Mouse (Mus musculus) layer of hippocampus, postnatal 14 days (tissue): ENCODE measurements around the gene Mdga1. TPM values are rescaled to one million over a fixed set of nuclear protein-coding genes. Genes with fewer than 3 reads are reported as not detected.
A peak's percentile ranks its signal among the peaks of the same experiment; 100 is the strongest.
"Not testable (repeated sequence)": the region's sequence is repeated elsewhere in the genome, so short reads cannot be mapped to it uniquely, and the experiment has no call there.

Experiments used
- DNase-seq, 2 experiments: peaks; one replicate each; pipeline ENCODE4 v3.0.0; 2021 to 2022; ENCODE audit warnings: low spot score in 2 of 2, mixed read lengths in 1 of 2
- total RNA-seq, 2 experiments: library from RNA; stranded (reverse); gene quantifications; 2 replicates each; pipeline ENCODE4 v1.2.3; 2021

Gene Mdga1
- total RNA-seq, 2 experiments from 2014 or later, result 61.1 to 68.7 TPM

DNA sequence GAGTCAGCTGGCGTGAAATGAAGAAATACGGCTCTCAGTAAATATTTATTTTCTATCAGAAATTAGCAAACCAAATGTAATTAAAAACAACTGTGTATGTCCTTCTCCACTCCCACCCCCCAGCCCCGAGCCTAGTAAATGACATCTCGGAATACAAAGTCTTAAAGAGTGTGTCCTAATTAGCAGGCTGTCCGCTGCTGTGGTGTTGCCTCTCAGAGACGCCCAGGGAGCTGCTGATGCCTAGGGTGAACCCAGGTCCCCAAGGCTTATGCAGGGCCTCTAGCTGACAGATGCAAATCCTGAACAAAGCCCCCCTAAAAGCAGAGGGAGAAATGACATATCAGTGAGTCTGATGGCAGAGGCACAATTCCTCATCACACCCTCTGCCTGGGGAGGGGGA, 155.1 kb downstream of the Mdga1 start:
- no peak for DNase-seq

DNA sequence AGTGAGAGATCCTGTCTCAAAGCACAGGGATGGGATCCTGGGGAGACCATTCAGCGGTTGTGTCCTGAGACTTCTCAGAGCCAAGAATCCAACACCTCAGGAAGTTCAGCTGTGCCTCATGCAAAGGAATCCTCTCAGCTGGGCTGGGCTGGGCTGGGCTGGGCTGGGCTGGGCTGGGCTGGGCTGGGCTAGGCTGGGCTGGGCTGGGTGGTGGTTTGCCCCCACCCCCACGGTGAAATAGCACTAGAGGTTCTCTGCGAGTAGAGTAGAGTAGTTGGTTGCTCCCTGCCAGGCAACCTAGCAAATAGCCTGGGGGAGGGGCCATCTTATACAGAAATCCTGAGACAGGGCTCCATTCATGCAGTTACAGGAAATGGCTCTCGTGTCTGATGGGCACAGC, 156.6 kb downstream of the Mdga1 start:
- DNase-seq, result no peak

DNA sequence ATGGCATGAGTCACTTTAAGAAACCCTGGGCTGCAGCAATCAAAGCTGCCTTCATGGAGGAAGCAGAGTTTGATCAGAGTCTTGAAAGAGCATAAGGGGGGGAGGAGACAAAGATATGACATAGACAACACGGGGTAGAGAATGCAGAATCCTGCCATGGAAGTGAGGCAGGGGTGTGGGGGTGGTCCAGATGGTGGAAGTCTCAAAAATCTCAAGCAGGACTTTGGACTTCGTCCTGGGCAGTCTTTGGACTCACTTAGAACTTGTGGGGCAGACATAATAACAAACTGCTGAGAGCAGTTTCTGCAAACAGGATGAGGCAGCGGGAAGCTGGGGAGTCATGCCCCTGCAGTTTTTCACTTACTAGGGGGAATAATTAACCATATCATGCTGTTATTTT, 166.3 kb downstream of the Mdga1 start:
- DNase-seq, result no peak

DNA sequence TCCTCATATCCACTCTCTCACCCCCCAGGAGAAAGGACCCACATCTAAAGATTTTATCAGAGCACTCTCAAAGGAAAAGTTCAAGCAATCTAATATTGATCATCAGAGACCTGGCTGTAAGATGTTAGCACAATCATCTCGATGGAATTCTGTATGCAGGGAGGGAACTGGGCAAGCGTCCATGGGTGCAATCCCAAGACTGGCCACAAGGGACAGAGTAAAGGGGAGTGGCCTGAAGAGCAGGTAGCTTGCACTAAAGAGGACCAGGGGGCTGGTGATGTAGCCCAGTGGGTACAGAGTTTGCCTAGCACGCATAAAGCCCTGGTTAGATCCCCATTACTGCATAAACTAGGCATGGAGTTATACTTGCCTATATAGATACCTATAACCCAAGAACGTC, 168.5 kb downstream of the Mdga1 start:
- no peak for DNase-seq

DNA sequence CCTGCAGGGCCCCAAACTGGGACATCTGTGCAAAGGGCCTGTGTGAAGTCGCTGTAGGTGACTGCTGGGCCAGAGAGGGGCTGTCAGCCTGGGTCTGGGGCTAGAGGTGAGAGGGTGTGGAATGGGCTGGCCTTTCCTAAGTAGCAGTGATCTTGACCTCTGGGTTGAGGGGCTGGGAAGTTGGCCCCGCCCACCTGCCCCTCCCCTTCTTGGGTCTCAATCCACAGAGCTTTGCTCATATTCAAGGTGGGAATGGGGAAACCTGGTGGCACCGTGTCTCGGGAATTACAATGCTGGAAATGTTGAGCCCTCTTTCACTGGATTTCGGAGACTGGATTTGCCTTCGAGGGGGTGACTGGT, 169.8 kb downstream of the Mdga1 start:
- DNase-seq, result no peak

DNA sequence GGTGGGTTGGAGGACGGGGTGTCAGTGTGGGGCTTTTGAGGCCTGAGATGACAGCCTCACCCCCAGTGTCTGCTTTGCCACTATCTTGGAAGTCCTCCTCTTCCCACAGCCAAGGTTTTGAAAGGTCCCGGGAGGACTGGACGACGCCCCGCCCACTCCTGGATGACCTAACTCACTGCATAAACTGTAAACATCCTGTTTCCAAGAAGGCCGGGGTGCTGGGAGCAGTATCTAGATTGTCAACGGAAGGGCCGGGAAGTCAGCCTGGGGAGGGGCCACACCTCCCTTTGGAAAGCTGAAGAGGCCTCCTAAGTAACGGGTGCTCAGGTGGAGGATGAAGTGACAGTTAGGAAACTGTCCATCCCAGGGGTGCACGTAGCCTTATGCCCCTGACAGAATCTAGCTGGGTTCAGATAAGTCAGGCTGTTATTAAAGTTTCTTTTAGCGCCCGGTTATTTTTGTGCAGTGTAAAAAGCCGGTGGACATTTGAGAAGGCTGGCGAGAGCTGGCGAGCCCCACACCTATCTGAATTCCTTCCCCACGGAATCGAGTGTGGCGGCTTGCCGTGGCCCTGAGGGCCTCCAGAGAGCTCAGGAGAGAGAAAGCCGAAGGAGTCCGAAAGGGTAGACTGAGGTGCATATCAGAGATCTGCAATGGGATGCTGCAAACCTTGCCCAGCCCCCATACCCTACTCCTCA, 170.3 kb downstream of the Mdga1 start:
- no peak for DNase-seq

DNA sequence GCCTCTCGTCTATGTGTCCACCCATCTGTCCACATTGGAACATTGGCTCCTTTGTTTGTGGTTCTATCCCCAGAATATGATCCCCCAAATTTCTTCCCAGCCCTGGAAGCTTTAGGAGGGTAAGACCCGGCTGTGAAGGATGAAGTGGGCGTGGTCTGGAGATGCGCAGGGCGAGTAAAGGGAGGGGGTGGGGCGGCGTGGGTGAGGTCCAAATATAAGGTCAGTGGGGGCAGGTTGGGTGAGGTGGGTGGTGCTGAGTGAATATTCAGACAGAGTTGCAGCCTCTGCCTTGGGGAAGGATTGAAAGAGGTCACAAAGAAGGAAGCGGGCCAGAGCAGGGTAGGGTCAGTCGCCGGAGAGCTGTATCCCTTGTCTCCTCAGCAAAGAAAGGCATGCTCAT, 171.7 kb downstream of the Mdga1 start:
- no peak for DNase-seq

DNA sequence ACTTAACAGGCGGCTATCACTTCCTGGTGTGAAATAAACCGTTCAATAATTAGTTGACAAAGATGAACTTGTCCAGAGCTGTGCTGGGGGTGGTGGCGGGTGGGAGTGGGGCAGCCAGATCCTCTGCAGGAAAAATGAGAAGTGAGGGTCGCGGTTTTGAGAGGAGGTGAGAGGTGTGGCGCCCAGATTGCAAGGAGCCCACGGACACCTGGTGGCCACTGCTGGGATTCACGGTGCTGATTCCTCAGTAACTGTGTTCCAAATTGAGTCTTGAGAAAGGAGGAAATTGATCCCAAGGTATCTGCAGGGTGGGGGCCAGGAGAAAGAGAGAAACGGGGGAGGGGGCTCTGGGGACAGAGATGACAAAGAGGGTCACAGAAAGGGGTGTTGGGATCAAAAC, 173.1 kb downstream of the Mdga1 start:
- DNase-seq, result no peak

DNA sequence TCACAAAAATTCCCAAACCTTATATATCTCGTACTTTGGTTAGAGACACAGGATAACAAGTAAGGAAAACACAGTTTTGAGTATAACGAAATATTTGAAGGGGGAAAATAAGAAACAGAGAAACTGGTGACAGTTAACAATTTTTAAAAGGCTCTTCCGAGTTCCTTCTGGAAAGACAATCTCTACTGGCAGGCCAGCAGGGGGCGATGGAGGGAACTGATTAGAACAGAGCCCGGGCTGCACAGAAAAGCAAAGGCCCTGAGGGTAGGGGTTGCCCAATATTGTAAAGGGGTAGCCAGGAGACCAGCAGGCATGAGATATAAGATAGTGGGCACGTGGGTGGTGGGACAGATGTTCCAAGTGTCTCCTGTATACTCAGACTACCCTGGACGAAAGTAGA, 173.8 kb downstream of the Mdga1 start:
- DNase-seq, result peak; percentile 58 to 74

DNA sequence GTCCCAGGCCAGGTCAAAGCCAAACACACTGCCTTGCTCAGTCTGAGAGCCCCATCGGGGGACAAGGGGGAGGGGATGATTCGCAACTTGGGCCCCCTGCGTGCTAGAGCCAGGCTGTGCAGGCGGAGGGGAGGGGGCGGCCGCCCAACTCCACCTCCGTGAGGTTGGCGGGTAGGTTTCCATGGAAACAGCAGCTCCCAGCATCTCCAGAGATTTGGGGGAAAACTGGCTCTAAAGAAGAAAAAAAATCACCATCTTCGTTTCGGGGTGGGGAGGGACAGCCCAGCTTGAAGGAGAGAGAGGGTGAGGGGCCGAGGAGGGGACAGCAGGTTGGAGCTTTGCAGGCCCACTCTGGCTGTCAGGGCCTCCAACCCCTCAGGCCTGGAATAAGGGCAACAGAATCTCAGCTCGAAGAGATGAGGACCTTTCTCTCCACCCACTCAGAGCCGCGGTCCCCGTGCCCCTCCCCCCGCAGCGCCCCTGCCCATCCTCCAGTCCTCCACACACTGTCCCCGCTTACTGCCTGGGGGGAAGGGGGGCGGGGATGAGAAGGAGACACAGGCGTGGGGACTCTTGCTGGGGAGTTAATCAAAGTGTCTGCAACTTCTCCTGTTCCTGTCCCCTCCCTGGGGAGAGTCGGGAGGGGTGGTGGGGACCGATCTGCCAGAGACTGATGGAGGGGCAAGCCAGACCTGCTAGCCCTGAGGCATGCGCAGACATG, 174.7 kb downstream of the Mdga1 start:
- no peak for DNase-seq

DNA sequence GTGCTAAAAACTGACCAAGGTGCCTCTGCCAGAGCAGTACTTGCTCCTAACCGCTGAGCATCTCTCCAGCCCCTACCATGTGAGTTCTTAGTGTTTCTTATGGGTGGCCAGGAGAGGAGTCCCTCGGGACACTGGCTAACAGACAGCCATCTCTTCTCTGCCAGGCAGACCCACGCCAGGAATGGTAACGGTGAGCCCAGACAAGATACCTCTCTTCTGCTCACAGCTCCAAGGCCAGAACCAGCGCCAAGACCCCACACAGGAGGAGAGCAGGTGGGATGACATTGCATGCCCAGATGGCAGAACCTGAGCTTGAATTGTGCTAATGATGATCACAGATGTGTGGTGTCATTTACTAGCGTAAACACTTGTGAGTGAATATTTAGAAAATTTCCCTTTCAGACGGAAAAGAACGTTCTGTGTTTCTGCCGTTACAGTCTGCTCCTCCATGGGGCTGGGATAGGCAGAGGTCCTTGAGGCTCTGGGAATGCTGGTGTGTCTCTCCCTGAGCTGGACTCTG, 178.3 kb downstream of the Mdga1 start:
- DNase-seq, result peak; percentile 34 to 37

DNA sequence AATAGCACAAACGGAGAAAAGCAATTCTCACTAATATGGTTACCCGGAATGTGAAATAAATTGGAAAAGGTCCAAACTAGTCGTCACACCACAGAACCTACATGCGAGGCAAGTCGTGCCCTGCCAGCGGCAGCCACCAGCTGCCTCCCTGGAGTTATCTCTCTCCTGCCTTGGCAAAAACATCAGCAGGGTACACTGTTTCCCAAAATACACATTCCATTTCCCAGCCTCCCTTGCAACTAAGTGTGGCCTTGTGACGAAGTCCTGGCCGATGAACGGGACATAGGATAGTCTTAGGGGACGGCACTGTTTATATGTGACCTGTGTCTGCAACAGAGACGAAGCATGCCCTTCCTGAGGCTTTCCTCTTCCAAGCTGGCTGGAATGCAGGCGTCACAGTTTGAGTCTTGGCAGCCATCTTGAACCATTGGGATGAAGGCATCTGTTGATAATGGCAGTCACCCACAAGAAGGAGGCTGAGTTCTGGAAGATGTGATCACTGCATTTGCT, 179.6 kb downstream of the Mdga1 start:
- DNase-seq, result no peak

DNA sequence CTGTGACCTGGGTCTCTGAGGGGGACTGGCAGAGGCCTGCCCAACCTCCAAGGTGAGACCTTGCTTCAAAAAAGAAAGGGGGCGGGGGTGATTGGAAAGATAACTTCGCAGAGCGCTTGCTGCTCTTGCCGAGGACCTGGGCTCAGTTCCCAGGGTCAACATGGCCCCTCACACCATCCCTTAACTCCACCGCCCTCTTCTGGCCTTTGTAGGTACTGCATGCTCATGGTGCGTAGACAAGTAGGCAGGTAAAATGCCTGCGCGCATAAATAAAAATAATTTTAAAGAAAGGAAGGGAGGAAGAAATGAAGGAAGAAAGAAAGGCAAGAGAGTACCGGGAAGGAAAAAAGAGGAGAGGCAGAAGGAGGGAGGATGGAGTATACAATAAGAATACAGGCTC, 180.2 kb downstream of the Mdga1 start:
- DNase-seq, result no peak

DNA sequence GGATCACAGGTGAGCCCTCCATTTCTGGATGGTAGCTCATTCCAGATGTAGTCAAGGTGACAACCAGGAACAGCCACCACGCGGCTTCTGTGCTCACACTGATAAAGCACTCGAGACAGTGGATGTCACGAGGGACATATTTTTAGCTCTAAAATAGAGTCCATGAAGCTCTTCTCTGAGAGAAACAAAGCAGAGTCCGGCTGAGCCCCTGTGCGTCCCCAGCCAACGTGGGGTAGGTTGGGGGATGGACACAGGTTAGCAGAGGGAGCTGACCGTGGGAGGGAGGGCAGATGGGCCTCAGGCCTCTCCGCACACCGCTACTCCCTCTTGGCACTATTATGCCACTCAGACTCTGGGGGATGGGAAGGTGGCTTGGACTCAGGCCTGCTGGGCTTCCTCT, 181.3 kb downstream of the Mdga1 start:
- no peak for DNase-seq

DNA sequence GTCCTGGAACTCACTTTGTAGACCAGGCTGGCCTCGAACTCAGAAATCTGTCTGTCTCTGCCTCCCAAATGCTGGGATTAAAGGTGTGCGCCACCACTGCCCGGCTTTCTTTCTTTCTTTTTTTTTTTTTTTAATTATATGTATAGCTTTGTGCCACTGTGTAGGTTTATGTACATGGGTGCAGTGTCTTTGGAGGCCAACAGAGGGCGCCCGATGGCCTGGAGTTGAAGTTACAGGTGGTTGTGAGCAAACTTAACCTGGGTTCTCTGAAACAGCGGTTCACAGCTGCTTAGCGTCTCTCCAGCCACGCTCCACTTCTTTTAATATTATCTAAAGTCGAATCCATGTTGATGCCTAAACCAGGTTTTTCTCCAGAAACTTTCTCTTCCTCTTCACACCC, 185.1 kb downstream of the Mdga1 start:
- no peak for DNase-seq

DNA sequence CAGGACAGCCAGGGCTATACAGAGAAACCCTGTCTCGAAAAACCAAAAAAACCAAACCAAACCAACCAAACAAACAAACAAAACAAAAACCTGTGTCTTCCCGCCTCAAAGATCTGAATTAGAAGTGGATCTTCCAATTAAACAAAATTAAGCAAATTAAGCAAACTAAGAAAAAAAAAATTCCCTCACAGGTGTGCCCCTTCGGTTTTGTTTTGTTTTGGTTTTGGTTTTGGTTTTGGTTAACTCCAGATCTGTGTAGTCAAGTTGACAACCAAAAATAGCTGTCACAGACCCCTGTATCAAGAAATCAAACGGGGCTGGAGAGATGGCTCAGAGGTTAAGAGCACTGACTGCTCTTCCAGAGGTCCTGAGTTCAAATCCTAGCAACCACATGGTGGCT, 188.4 kb downstream of the Mdga1 start:
- DNase-seq, result not testable (repeated sequence)

DNA sequence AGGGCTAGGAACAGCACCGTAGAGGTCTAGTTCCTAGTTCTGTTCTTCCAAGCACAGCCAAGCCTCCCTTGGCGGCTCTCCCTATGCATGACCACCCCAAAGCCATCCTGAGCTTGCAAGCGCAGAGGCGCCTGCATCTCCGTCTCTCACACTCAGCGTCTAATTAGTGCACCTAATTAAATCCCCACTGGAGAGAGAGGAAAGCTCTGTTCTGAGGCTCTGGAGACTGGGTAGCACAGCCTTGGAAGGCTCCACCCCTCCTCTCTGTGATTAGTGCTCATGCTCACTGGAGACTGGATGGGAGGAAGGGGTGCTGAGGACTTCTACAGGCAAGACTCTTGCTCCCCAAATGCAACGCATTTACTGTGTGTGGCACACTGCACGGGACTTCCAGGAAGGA, 191.9 kb downstream of the Mdga1 start:
- DNase-seq, result no peak

Other genes starting within 250 kb of the Mdga1 start
- 100 to 1,000 TPM; 117 to 122 TPM for gene Zfand3, start 34.6 kb upstream of the Mdga1 start, total RNA-seq